Mouse (Mus musculus): ENCODE results near the gene Tmem52. TPM values are rescaled to one million over a fixed set of nuclear protein-coding genes. Genes with fewer than 3 reads are reported as not detected.

Tmem52 gene
- polyA plus RNA-seq, 1 experiment from 2014 or later = not detected

GRCm38 (mm10) chr4:155514810-155515209 lies 45.9 kb downstream of the Tmem52 start:
- H3K9me3 ChIP-seq (replicated peaks; ENCODE audit: control insufficient read depth, low read length) = no peaks in the 10 kb centered on the region
- H3K27ac ChIP-seq (ENCODE audit: low read length) = no peak overlapping the region
- no peak overlapping the region for H3K4me2 ChIP-seq (ENCODE audit: low read depth, low read length)
- no peak overlapping the region for H3K9ac ChIP-seq (ENCODE audit: low read length)
- no peak overlapping the region for H3K4me3 ChIP-seq (ENCODE audit: low read length)
- ATAC-seq (replicated peaks; ENCODE audit: extremely low read depth, insufficient read depth, low FRiP score) = no peak
- no peaks in the 10 kb centered on the region for H3K27me3 ChIP-seq (ENCODE audit: control insufficient read depth, insufficient read depth, low read length)
- H3K4me1 ChIP-seq (ENCODE audit: control insufficient read depth, insufficient read depth, low read length) = peaks cover 6% of the 10 kb centered on the region; the same call in 1 of the 2 replicates
- WGBS = 90% methylated on average over 2 of the region's 2 CpGs
- no peaks in the 10 kb centered on the region; the same call in 1 of the 2 replicates for H3K36me3 ChIP-seq (ENCODE audit: control insufficient read depth, insufficient read depth)

DNA sequence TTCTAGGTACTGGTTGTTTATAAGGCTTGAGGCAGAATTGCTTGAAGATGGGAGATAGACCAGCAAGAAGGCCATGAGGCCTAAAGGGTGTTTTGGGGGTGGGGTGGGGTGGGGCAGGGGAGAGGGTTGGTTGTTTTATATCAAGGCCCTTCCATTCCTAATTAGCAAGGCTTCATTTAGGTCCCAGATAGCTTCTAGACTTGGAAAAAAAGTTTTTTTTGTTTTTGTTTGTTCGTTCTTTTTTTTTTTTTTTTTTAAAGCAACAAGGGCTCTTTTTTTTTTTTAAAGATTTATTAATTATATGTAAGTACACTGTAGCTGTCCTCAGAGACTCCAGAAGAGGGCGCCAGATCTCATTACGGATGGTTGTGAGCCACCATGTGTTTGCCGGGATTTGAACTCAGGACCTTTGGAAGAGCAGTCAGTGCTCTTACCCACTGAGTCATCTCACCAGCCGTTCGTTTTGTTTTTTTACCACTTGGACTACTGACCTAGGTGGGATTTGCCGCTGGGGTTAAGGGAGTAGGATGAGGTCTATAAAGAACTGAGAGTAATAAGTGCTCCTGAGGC lies 49.1 kb downstream of the Tmem52 start:
- Histone ChIP-seq H3K4me3 (ENCODE audit: low read length) (no peak overlapping the region), H3K9ac (ENCODE audit: low read length) (no peak overlapping the region), H3K4me2 (ENCODE audit: low read depth, low read length) (no peak overlapping the region), H3K27me3 (ENCODE audit: control insufficient read depth, insufficient read depth, low read length) (no peaks in the 10 kb centered on the region), H3K4me1 (ENCODE audit: control insufficient read depth, insufficient read depth, low read length) (no peaks in the 10 kb centered on the region; the same call in 1 of the 2 replicates), H3K36me3 (ENCODE audit: control insufficient read depth, insufficient read depth) (no peaks in the 10 kb centered on the region; the same call in 1 of the 2 replicates), H3K27ac (ENCODE audit: low read length) (no peak overlapping the region), H3K9me3 (replicated peaks; ENCODE audit: control insufficient read depth, low read length) (no peaks in the 10 kb centered on the region)
- ATAC-seq (replicated peaks; ENCODE audit: extremely low read depth, insufficient read depth, low FRiP score) = no peak
- 79% methylated on average over 7 of the region's 7 CpGs for WGBS

Other genes starting within 250 kb of the Tmem52 start
- 12.1 and 12.3 TPM in 2 replicates for gene Ski, start 246.5 kb upstream of the Tmem52 start, polyA plus RNA-seq (2015; fragmentation: Nextera tagmentation; extraction: Ambion mirVana)
- gene Faap20, start 219.3 kb upstream of the Tmem52 start, polyA plus RNA-seq (2015; fragmentation: Nextera tagmentation; extraction: Ambion mirVana) = 68.4 and 73.8 TPM in 2 replicates
- gene Prkcz, start 107.8 kb upstream of the Tmem52 start, polyA plus RNA-seq (2015; fragmentation: Nextera tagmentation; extraction: Ambion mirVana) = 6.1 and 7.1 TPM in 2 replicates
- 0.12 TPM in 1 of 2 replicates, not detected in the other for gene Gabrd, start 71.0 kb upstream of the Tmem52 start, polyA plus RNA-seq (2015; fragmentation: Nextera tagmentation; extraction: Ambion mirVana)
- gene Cfap74, start 59.9 kb upstream of the Tmem52 start, polyA plus RNA-seq (2015; fragmentation: Nextera tagmentation; extraction: Ambion mirVana) = 0.64 and 1.0 TPM in 2 replicates
- gene Gnb1, start 22.2 kb downstream of the Tmem52 start, polyA plus RNA-seq (2015; fragmentation: Nextera tagmentation; extraction: Ambion mirVana) = 316 and 336 TPM in 2 replicates
- gene Nadk, start 93.3 kb downstream of the Tmem52 start, polyA plus RNA-seq (2015; fragmentation: Nextera tagmentation; extraction: Ambion mirVana) = 52.4 and 52.8 TPM in 2 replicates
- gene Slc35e2, start 132.3 kb downstream of the Tmem52 start, polyA plus RNA-seq (2015; fragmentation: Nextera tagmentation; extraction: Ambion mirVana) = 5.7 and 5.8 TPM in 2 replicates
- 38.3 and 44.8 TPM in 2 replicates for gene Cdk11b, start 155.7 kb downstream of the Tmem52 start, polyA plus RNA-seq (2015; fragmentation: Nextera tagmentation; extraction: Ambion mirVana)
- gene Gm10563, start 176.3 kb downstream of the Tmem52 start, polyA plus RNA-seq (2015; fragmentation: Nextera tagmentation; extraction: Ambion mirVana) = not detected in 2 replicates
- gene Mmp23, start 184.3 kb downstream of the Tmem52 start, polyA plus RNA-seq (2015; fragmentation: Nextera tagmentation; extraction: Ambion mirVana) = 56.6 and 63.4 TPM in 2 replicates
- 18.2 and 19.6 TPM in 2 replicates for gene Mib2, start 200.1 kb downstream of the Tmem52 start, polyA plus RNA-seq (2015; fragmentation: Nextera tagmentation; extraction: Ambion mirVana)
- 1.1 and 1.4 TPM in 2 replicates for gene Fndc10, start 225.2 kb downstream of the Tmem52 start, polyA plus RNA-seq (2015; fragmentation: Nextera tagmentation; extraction: Ambion mirVana)
- gene Ssu72, start 235.7 kb downstream of the Tmem52 start, polyA plus RNA-seq (2015; fragmentation: Nextera tagmentation; extraction: Ambion mirVana) = 106 and 111 TPM in 2 replicates

All from heart, embryonic 16.5 days (tissue).